Mouse (Mus musculus): ENCODE data around the gene Gm8332. TPM values are rescaled to one million over a fixed set of nuclear protein-coding genes. Genes with fewer than 3 reads are reported as not detected.
"Not testable (repeated sequence)": the region's sequence is repeated elsewhere in the genome, so short reads cannot be mapped to it uniquely, and the experiment has no call there.

Gene Gm8332
- not detected in 2 replicates for polyA plus RNA-seq (2015; fragmentation: Nextera tagmentation; extraction: Ambion mirVana)

GRCm38 (mm10) chr12:88250000-88250399 lies at the start of gene Gm8332:
Gene Gm8332 (minus strand): TSS chr12:88250100.
- not testable (repeated sequence) for H3K4me3 ChIP-seq (ENCODE audit: low read length); ATAC-seq (ENCODE audit: low read depth); H3K4me2 ChIP-seq (ENCODE audit: low read depth, low read length); H3K36me3 ChIP-seq (ENCODE audit: control insufficient read depth, insufficient read depth, low read length); H3K27ac ChIP-seq (ENCODE audit: low read length); H3K9me3 ChIP-seq (ENCODE audit: control insufficient read depth, low read length); H3K9ac ChIP-seq (ENCODE audit: low read length); H3K4me1 ChIP-seq (replicated peaks; ENCODE audit: control insufficient read depth, insufficient read depth, low read length); H3K27me3 ChIP-seq (ENCODE audit: control insufficient read depth, insufficient read depth, low read depth, low read length)
- WGBS: 91% methylated on average over 1 of the region's 2 CpGs

- H3K9me3 ChIP-seq (ENCODE audit: control insufficient read depth, low read length); H3K4me3 ChIP-seq (ENCODE audit: low read length); ATAC-seq (ENCODE audit: low read depth); H3K9ac ChIP-seq (ENCODE audit: low read length); H3K36me3 ChIP-seq (ENCODE audit: control insufficient read depth, insufficient read depth, low read length); H3K4me2 ChIP-seq (ENCODE audit: low read depth, low read length); H3K4me1 ChIP-seq (replicated peaks; ENCODE audit: control insufficient read depth, insufficient read depth, low read length); H3K27me3 ChIP-seq (ENCODE audit: control insufficient read depth, insufficient read depth, low read depth, low read length); H3K27ac ChIP-seq (ENCODE audit: low read length): not testable (repeated sequence)
- 56% methylated on average over 1 of the region's 2 CpGs for WGBS
Measured at GRCm38 (mm10) chr12:88297171-88297570, 47.3 kb upstream of the Gm8332 start.

DNA sequence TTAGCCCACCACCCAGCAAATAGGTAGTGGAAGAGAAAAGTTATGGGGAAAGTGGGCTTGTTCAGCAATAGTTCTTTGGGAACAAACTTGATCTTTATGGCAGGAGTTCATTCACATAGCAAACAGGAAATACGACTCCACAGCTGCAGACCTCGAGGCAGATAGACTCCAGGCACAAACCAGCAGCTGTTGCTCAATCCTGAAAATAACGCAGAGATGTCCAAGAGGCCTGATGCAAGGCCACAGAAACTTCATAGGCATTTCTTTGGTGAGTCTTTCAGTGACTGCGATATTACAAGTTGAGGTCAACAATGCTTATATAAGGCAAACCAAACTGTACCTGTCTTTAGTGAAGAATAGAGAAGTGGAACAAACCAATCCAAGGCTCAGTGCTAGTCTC lies 43.2 kb upstream of the Gm8332 start:
- not testable (repeated sequence) for H3K4me1 ChIP-seq (replicated peaks; ENCODE audit: control insufficient read depth, insufficient read depth, low read length); H3K9ac ChIP-seq (ENCODE audit: low read length); H3K27me3 ChIP-seq (ENCODE audit: control insufficient read depth, insufficient read depth, low read depth, low read length); H3K9me3 ChIP-seq (ENCODE audit: control insufficient read depth, low read length); ATAC-seq (ENCODE audit: low read depth); H3K27ac ChIP-seq (ENCODE audit: low read length); H3K36me3 ChIP-seq (ENCODE audit: control insufficient read depth, insufficient read depth, low read length); H3K4me2 ChIP-seq (ENCODE audit: low read depth, low read length); H3K4me3 ChIP-seq (ENCODE audit: low read length)
- 69% methylated on average over 4 of the region's 4 CpGs for WGBS

GRCm38 (mm10) chr12:88285224-88285623 lies 35.3 kb upstream of the Gm8332 start:
- H3K9me3 ChIP-seq (ENCODE audit: control insufficient read depth, low read length); H3K27ac ChIP-seq (ENCODE audit: low read length); H3K27me3 ChIP-seq (ENCODE audit: control insufficient read depth, insufficient read depth, low read depth, low read length); H3K36me3 ChIP-seq (ENCODE audit: control insufficient read depth, insufficient read depth, low read length); H3K9ac ChIP-seq (ENCODE audit: low read length); H3K4me3 ChIP-seq (ENCODE audit: low read length); H3K4me2 ChIP-seq (ENCODE audit: low read depth, low read length); H3K4me1 ChIP-seq (replicated peaks; ENCODE audit: control insufficient read depth, insufficient read depth, low read length): not testable (repeated sequence)
- 86% methylated on average over 5 of the region's 5 CpGs for WGBS
- ATAC-seq (ENCODE audit: low read depth): peak; percentile 34; the same call in 1 of the 2 replicates

DNA sequence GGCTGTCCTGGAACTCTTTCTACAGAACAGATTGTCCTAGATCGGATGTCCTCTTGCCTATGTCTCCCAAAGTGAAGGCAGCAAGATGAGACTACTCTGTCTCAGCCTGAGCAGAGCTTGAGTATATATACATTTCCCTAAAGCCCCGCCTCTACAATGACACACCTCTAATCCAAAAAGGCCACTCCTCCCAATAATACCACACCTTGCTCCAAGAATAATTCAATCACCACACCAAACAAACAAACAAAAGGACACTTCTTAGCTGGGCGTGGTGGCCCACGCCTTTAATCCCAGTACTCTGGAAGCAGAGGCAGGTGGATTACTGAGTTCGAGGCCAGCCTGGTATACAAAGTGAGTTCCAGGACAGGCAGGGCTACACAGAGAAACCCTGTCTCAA lies 24.5 kb upstream of the Gm8332 start, which contains the start of gene Gm5662:
Gene Gm5662 (minus strand): TSS at position 101 of the 400 bp plus-strand sequence.
- not testable (repeated sequence) for H3K9ac ChIP-seq (ENCODE audit: low read length); H3K27ac ChIP-seq (ENCODE audit: low read length); H3K4me1 ChIP-seq (replicated peaks; ENCODE audit: control insufficient read depth, insufficient read depth, low read length); H3K9me3 ChIP-seq (ENCODE audit: control insufficient read depth, low read length); ATAC-seq (ENCODE audit: low read depth); H3K4me3 ChIP-seq (ENCODE audit: low read length); H3K27me3 ChIP-seq (ENCODE audit: control insufficient read depth, insufficient read depth, low read depth, low read length); H3K36me3 ChIP-seq (ENCODE audit: control insufficient read depth, insufficient read depth, low read length); H3K4me2 ChIP-seq (ENCODE audit: low read depth, low read length)
- WGBS: 80% methylated on average over 5 of the region's 5 CpGs

- H3K27me3 ChIP-seq (ENCODE audit: control insufficient read depth, insufficient read depth, low read depth, low read length): no peaks in the 10 kb centered on the region
- H3K36me3 ChIP-seq (ENCODE audit: control insufficient read depth, insufficient read depth, low read length): no peaks in the 10 kb centered on the region
- H3K4me1 ChIP-seq (replicated peaks; ENCODE audit: control insufficient read depth, insufficient read depth, low read length): no peaks in the 10 kb centered on the region
- no peaks in the 10 kb centered on the region for H3K9me3 ChIP-seq (ENCODE audit: control insufficient read depth, low read length)
- H3K9ac ChIP-seq (ENCODE audit: low read length): no peak overlapping the region
- no peak overlapping the region for H3K4me3 ChIP-seq (ENCODE audit: low read length)
- ATAC-seq (ENCODE audit: low read depth): no peak
- WGBS: 44% methylated on average over 1 of the region's 1 CpGs
- no peak overlapping the region for H3K4me2 ChIP-seq (ENCODE audit: low read depth, low read length)
- H3K27ac ChIP-seq (ENCODE audit: low read length): no peak overlapping the region
Measured at GRCm38 (mm10) chr12:88257241-88257640, 7.3 kb upstream of the Gm8332 start.

- H3K27ac ChIP-seq (ENCODE audit: low read length); H3K9me3 ChIP-seq (ENCODE audit: control insufficient read depth, low read length); H3K4me2 ChIP-seq (ENCODE audit: low read depth, low read length); H3K4me3 ChIP-seq (ENCODE audit: low read length); H3K4me1 ChIP-seq (replicated peaks; ENCODE audit: control insufficient read depth, insufficient read depth, low read length); H3K9ac ChIP-seq (ENCODE audit: low read length); H3K36me3 ChIP-seq (ENCODE audit: control insufficient read depth, insufficient read depth, low read length); ATAC-seq (ENCODE audit: low read depth); H3K27me3 ChIP-seq (ENCODE audit: control insufficient read depth, insufficient read depth, low read depth, low read length): not testable (repeated sequence)
- 50% methylated on average over 2 of the region's 2 CpGs for WGBS
Measured at GRCm38 (mm10) chr12:88255917-88256316, 6.0 kb upstream of the Gm8332 start.

DNA sequence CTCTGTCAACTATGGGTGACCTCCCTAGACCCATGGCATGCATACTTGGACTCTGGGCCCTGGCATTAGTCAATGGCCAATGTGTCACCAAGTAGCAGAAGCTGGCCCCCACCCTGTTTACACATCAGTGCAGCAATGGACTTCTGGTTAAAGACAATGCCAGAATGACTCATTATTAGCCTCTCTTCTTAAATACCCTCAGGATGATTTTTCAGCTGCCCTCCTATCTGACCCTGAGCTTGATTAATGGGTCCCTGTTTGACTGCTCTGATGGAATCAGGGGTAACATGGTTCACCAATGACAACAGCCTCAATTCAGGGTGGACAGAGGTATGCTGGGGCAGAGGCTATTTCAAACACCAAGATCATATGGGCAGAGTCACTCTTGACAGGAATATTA lies 4.1 kb downstream of the Gm8332 start:
- not testable (repeated sequence) for H3K27ac ChIP-seq (ENCODE audit: low read length); H3K4me1 ChIP-seq (replicated peaks; ENCODE audit: control insufficient read depth, insufficient read depth, low read length); H3K4me2 ChIP-seq (ENCODE audit: low read depth, low read length); ATAC-seq (ENCODE audit: low read depth); H3K27me3 ChIP-seq (ENCODE audit: control insufficient read depth, insufficient read depth, low read depth, low read length); H3K9ac ChIP-seq (ENCODE audit: low read length); H3K36me3 ChIP-seq (ENCODE audit: control insufficient read depth, insufficient read depth, low read length); H3K4me3 ChIP-seq (ENCODE audit: low read length); H3K9me3 ChIP-seq (ENCODE audit: control insufficient read depth, low read length)

DNA sequence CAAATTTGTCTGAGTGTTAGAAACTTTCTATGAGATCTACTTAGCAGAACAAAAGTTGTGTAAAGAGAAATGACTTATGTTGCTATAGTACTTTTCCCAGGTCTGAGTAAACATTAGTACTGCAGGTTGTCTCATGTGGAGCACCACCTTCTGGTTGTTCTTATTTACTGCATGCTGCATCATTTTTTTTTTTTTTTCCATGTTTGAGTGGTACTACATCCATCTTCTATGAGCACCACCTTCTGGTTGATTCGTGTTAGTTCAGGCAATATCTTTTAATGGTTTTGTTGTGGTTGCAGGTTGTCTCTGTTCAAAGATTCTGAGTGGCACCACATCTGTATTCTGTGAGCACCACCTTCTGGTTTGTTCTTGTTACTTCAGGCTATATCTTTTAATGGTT lies 7.0 kb downstream of the Gm8332 start:
- H3K27ac ChIP-seq (ENCODE audit: low read length); H3K4me2 ChIP-seq (ENCODE audit: low read depth, low read length); H3K36me3 ChIP-seq (ENCODE audit: control insufficient read depth, insufficient read depth, low read length); H3K4me3 ChIP-seq (ENCODE audit: low read length); H3K27me3 ChIP-seq (ENCODE audit: control insufficient read depth, insufficient read depth, low read depth, low read length); H3K9ac ChIP-seq (ENCODE audit: low read length); H3K9me3 ChIP-seq (ENCODE audit: control insufficient read depth, low read length); H3K4me1 ChIP-seq (replicated peaks; ENCODE audit: control insufficient read depth, insufficient read depth, low read length); ATAC-seq (ENCODE audit: low read depth): not testable (repeated sequence)
- WGBS: 50% methylated on average over 1 of the region's 1 CpGs

GRCm38 (mm10) chr12:88219445-88219844 lies 30.5 kb downstream of the Gm8332 start:
- no peak overlapping the region for H3K27ac ChIP-seq (ENCODE audit: low read length)
- no peaks in the 10 kb centered on the region for H3K27me3 ChIP-seq (ENCODE audit: control insufficient read depth, insufficient read depth, low read depth, low read length)
- H3K9ac ChIP-seq (ENCODE audit: low read length): no peak overlapping the region
- no peaks in the 10 kb centered on the region for H3K4me1 ChIP-seq (replicated peaks; ENCODE audit: control insufficient read depth, insufficient read depth, low read length)
- WGBS: 82% methylated on average over 3 of the region's 3 CpGs
- H3K4me2 ChIP-seq (ENCODE audit: low read depth, low read length): no peak overlapping the region
- H3K9me3 ChIP-seq (ENCODE audit: control insufficient read depth, low read length): no peaks in the 10 kb centered on the region
- ATAC-seq (ENCODE audit: low read depth): no peak
- H3K36me3 ChIP-seq (ENCODE audit: control insufficient read depth, insufficient read depth, low read length): no peaks in the 10 kb centered on the region
- H3K4me3 ChIP-seq (ENCODE audit: low read length): no peak overlapping the region
